Mouse (Mus musculus) heart, adult 2 months (tissue): ENCODE measurements at regions not wholly inside any gene's neighbourhood (a gene's known extent, or its start where the extent isn't known, plus 50 kb on each side); places are given as distances from the start of the nearest gene placed in this dataset.

Source experiments
- DNase-seq, 2 experiments: peaks; one replicate each; pipeline ENCODE4 v3.0.0; 2021
- H3K27ac ChIP-seq: fragments of 200-600 bp; 2 replicates; pipeline ENCODE4 v1.8.1; 2022
- H3K27me3 ChIP-seq: fragments of 200-500 bp; 2 replicates; pipeline ENCODE4 v1.6.1; 2012; ENCODE audit warnings: mild to moderate bottlenecking, low read length, inconsistent platforms, mixed read lengths; ENCODE audit not compliant: control insufficient read depth, insufficient read depth
- H3K36me3 ChIP-seq: fragments of 200-500 bp; 2 replicates; pipeline ENCODE4 v1.6.1; 2012; ENCODE audit warnings: low read length, inconsistent platforms; ENCODE audit not compliant: control insufficient read depth, insufficient read depth
- H3K4me1 ChIP-seq: fragments of 200-500 bp; 2 replicates; pipeline ENCODE4 v1.6.1; 2011; ENCODE audit warnings: low read length; ENCODE audit not compliant: control insufficient read depth, insufficient read depth
- H3K4me3 ChIP-seq: fragments of 200-600 bp; 2 replicates; pipeline ENCODE4 v1.8.1; 2022
- H3K79me2 ChIP-seq: fragments of 200-500 bp; replicated peaks from 2 replicates; pipeline ENCODE4 v1.6.1; 2012; ENCODE audit warnings: mild to moderate bottlenecking, inconsistent platforms, low read length, moderate library complexity, mixed read lengths; ENCODE audit not compliant: control insufficient read depth, insufficient read depth
- H3K9ac ChIP-seq: fragments of 200-500 bp; 2 replicates; pipeline ENCODE4 v1.6.1; 2012; ENCODE audit warnings: low read depth, mild to moderate bottlenecking, control low read depth, inconsistent platforms, low read length, mixed read lengths
- CTCF ChIP-seq: fragments of 200-600 bp; IDR thresholded peaks from 2 replicates; pipeline ENCODE4 v1.8.1; 2022; ENCODE audit warnings: antibody characterized with exemption, mild to moderate bottlenecking, moderate library complexity
- EP300 ChIP-seq: fragments of 200-500 bp; IDR thresholded peaks from 2 replicates; pipeline ENCODE4 v1.6.1; 2011; ENCODE audit warnings: low read depth, low read length, control low read depth; ENCODE audit not compliant: insufficient read depth
- POLR2A ChIP-seq: fragments of 200-500 bp; IDR thresholded peaks from 2 replicates; pipeline ENCODE4 v1.6.1; 2011; ENCODE audit warnings: mild to moderate bottlenecking, low read depth, low read length, control low read depth; ENCODE audit not compliant: insufficient read depth
- WGBS: fragments of 180-500 bp; shearing (Covaris S2); methylation state at CpG from one replicate; pipeline ENCODE4 v1.1.7; 2018; 5-methylcytosine and 5-hydroxymethylcytosine counted together
- intact Hi-C: fragments of 180-260 bp; cut with DNase I; formaldehyde crosslinking; loops from one replicate; pipeline ENCODE4 v1.15.1; 2025

- H3K9ac ChIP-seq: no peak overlapping the region
- H3K79me2 ChIP-seq: no peaks in the 10 kb centered on the region
- H3K36me3 ChIP-seq: no peaks in the 10 kb centered on the region
- H3K4me1 ChIP-seq: no peaks in the 10 kb centered on the region
- 86% methylated on average over 4 of the region's 4 CpGs for WGBS
- no peak for TF ChIP-seq EP300
- no peak overlapping the region for H3K4me3 ChIP-seq
- intact Hi-C loops: loop anchor here (10.0 kb wide), 1 partner anchor 157 kb away; no protein-coding TSS in a partner anchor
- DNase-seq: no peak
- no peaks in the 10 kb centered on the region for H3K27me3 ChIP-seq
- H3K27ac ChIP-seq: no peak overlapping the region
These were observed 164.2 kb downstream of the Bcl11a start for GRCm38 (mm10) chr11:24242096-24242495.

DNA sequence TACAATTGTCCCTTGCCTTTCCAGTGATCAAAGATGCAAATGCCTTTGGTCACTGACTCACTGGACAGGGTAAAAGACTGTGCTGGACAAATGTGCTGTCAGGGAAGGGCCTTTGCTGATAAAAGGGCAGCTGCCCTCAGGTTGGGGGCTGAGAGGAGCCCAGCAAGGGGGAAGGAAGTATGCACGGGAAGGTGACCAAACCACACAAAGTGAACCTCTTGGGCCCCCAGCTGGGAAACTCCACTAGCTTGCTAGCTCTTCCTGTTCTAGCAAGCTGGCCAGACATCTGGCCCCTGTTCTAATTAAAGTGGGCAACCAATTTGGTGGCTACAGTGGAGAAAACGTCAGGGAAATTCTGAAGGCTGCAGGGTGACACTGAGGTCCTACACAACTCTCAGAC, 165.0 kb downstream of the Bcl11a start:
- peak in 1 of 2 experiments; percentile 11 for DNase-seq
- Histone ChIP-seq H3K27me3 (no peaks in the 10 kb centered on the region), H3K4me1 (no peaks in the 10 kb centered on the region), H3K9ac (no peak overlapping the region), H3K4me3 (no peak overlapping the region), H3K79me2 (no peaks in the 10 kb centered on the region), H3K27ac (no peak overlapping the region), H3K36me3 (no peaks in the 10 kb centered on the region)
- intact Hi-C loops: loop anchor here (10.0 kb wide), 1 partner anchor 158 kb away; no protein-coding TSS in a partner anchor
- TF ChIP-seq POLR2A (no peak), CTCF (no peak), EP300 (no peak)
- 39% methylated on average over 2 of the region's 2 CpGs for WGBS

GRCm38 (mm10) chr11:24245390-24245789, 167.5 kb downstream of the Bcl11a start:
- WGBS: 85% methylated on average over 4 of the region's 4 CpGs
- no peak overlapping the region for H3K27ac ChIP-seq
- H3K79me2 ChIP-seq: no peaks in the 10 kb centered on the region
- TF ChIP-seq EP300 (no peak), CTCF (no peak), POLR2A (no peak)
- no peak overlapping the region for H3K9ac ChIP-seq
- no peaks in the 10 kb centered on the region for H3K4me1 ChIP-seq
- H3K36me3 ChIP-seq: no peaks in the 10 kb centered on the region
- DNase-seq: no peak
- intact Hi-C loops: loop anchor here (10.0 kb wide), 1 partner anchor 161 kb away; no protein-coding TSS in a partner anchor
- no peak overlapping the region for H3K4me3 ChIP-seq
- no peaks in the 10 kb centered on the region for H3K27me3 ChIP-seq

GRCm38 (mm10) chr11:24246314-24246713, 168.5 kb downstream of the Bcl11a start:
- WGBS: 80% methylated on average over 3 of the region's 3 CpGs
- Histone ChIP-seq H3K9ac (no peak overlapping the region), H3K27me3 (no peaks in the 10 kb centered on the region), H3K36me3 (no peaks in the 10 kb centered on the region), H3K79me2 (no peaks in the 10 kb centered on the region), H3K4me3 (no peak overlapping the region), H3K4me1 (no peaks in the 10 kb centered on the region), H3K27ac (no peak overlapping the region)
- intact Hi-C loops: loop anchor here (10.0 kb wide), 1 partner anchor 162 kb away; no protein-coding TSS in a partner anchor
- no peak for TF ChIP-seq CTCF
- TF ChIP-seq EP300: no peak
- no peak for TF ChIP-seq POLR2A
- DNase-seq: no peak

DNA sequence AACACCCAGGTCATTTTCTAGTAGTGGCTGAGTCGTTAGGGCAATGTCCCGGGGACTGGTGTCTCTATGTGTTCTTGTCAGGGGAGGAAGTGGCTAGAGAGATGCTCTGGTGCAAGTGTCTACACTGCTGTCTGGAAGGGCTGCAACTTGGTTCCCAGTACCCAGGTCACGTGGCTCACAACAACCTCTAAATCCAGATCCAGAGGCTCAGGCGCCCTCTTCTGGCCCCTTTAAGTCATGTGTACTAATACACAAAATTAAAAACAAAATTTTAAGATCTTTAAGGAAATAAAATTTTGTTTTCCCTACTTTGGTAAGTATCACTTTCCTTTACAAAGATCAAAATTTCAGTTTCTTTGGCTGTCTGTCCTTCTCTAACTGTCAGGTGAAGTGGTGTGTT, 169.4 kb downstream of the Bcl11a start:
- H3K4me1 ChIP-seq: no peaks in the 10 kb centered on the region
- TF ChIP-seq CTCF: peak; percentile 35
- no peak for TF ChIP-seq EP300
- TF ChIP-seq POLR2A: no peak
- intact Hi-C loops: loop anchor here (10.0 kb wide), 1 partner anchor 162 kb away; no protein-coding TSS in a partner anchor
- H3K27me3 ChIP-seq: no peaks in the 10 kb centered on the region
- H3K4me3 ChIP-seq: no peak overlapping the region
- H3K9ac ChIP-seq: no peak overlapping the region
- DNase-seq: no peak
- H3K27ac ChIP-seq: no peak overlapping the region
- WGBS: 91% methylated on average over 4 of the region's 4 CpGs
- no peaks in the 10 kb centered on the region for H3K79me2 ChIP-seq
- no peaks in the 10 kb centered on the region for H3K36me3 ChIP-seq

DNA sequence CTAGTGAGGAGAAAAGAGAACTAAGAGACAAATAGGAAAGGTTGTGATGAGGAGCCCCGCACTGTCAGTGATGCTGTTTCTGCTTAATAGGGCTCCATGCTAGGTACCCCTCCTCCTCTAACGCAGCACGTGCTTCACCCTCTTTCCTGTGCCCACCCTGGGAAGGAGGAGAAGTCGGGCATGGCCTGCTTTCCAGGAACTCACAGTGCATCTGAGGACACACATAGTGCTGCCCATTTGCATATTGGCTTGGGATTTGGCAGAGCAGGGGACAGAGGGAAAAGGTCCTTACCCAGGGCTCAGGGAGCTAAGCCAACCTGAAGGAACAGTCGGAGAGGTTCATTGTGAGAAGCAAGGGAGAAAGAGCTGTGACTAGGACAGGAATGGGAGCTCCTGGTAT, 173.7 kb downstream of the Bcl11a start:
- H3K4me1 ChIP-seq: no peaks in the 10 kb centered on the region
- H3K27ac ChIP-seq: no peak overlapping the region
- H3K36me3 ChIP-seq: no peaks in the 10 kb centered on the region
- TF ChIP-seq CTCF: no peak
- TF ChIP-seq EP300: no peak
- TF ChIP-seq POLR2A: no peak
- H3K79me2 ChIP-seq: no peaks in the 10 kb centered on the region
- 38% methylated on average over 5 of the region's 5 CpGs for WGBS
- intact Hi-C loops: no loop called here
- DNase-seq: no peak
- no peak overlapping the region for H3K4me3 ChIP-seq
- no peak overlapping the region for H3K9ac ChIP-seq
- no peaks in the 10 kb centered on the region for H3K27me3 ChIP-seq
